Mouse (Mus musculus) thymus, adult 18-20 months (tissue): Measurements from ENCODE around the gene St6gal1.

ENCODE experiments used
- DNase-seq, 2 experiments: peaks; one replicate each; pipeline ENCODE4 v3.0.0; 2022; ENCODE audit warnings: mixed read lengths in 2 of 2

The St6gal1 gene

DNA sequence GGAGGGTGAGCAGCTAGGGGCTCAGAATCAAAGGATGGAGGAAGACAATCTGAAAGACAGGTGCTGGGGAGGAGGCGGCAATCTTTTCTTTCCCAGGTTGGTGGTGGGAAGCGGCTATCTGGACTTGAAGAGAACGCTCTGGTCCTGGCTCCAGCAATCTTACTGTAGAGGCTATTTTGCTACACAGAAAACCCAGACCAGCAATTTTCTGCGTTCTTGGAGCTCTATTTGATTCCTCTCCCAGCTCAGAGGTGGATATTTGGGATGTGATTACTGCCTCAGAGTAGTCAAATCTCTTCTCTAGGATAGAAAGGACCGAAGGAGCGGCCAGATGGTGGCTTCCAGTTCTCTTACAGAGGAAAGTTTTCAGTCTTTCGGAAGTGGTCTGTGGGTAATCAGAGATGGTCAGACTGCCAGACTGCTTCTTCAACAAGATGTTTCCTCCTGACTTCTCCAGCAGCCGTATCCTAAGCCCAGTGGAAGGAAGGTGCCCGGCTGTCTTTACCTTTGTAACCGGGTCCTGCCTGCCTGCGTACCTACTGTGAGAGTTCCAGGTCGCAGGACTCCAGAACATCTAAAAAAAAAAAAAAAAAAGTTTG, 570 bp upstream of the St6gal1 start:
- DNase-seq = peak in 1 of 2 experiments; percentile 20

DNA sequence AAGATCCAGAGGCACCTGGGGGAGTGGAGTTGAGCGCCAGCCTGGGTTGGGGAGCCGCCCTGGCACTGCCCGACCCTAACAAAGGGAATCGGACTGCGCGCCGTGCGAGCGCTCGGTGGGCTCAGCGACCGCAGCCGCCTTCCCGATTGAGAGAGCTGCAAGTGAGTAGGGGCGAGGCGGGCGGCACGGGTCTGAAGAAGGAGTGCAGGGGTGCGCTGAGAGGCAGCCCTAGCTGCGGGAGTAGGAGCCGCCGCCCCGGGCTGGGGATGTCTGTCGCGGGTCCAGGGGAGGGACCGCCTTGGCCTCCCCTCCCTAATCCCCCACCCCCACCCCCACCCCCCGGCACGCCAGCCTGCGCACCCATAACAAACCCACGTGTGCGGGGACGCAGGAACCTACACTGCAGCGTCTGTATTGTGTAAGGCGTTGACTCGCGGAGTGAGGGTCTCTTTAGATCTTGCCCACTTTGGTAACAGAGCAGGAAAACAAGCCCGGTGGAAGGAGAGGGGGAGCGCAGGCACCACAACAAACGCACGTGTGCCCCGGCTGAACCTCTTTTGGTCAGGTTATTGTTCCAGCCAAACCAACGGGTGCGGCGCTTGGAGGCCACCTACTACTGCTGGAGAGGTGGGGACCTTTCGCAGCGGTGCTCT, 655 bp downstream of the St6gal1 start:
- peak; percentile 65 to 70 for DNase-seq

DNA sequence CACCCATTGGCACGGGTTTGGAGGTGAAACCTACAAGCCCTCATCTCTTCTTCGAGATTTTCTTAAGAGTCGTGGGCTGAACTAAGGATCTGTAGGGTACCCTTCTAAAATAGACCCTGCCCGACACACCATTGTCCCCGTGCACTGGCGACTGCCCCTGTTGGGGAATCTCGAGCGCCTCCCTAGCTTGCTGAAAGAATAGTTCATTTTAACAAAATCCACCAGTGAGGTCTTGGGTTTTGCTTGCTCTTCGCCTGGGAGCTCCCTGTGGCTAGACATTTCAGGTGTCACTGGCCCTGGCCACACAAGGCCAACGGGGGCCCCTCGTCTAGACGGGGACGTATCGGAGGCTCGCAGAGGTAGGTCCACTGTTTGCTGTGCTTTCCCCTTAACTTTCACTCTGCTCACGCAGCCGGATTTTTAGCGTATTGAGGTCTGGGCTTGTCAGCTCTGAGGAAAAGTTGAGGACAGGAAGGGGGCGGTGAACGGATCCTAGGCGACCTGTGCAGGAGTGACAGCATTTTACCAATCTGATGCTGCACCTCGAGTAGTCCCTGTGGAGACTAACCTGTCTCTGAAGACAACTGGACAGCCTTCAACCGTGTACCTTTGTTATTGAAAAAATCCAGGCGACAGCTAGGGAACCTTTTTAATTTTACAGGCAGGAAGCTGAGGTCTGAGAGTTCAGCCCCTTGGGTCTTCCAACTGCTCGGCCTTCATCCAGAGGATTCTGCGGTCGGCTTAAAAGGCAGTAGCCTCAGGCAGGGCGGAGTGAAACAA, 1.5 kb downstream of the St6gal1 start:
- peak; percentile 45 to 67 for DNase-seq

DNA sequence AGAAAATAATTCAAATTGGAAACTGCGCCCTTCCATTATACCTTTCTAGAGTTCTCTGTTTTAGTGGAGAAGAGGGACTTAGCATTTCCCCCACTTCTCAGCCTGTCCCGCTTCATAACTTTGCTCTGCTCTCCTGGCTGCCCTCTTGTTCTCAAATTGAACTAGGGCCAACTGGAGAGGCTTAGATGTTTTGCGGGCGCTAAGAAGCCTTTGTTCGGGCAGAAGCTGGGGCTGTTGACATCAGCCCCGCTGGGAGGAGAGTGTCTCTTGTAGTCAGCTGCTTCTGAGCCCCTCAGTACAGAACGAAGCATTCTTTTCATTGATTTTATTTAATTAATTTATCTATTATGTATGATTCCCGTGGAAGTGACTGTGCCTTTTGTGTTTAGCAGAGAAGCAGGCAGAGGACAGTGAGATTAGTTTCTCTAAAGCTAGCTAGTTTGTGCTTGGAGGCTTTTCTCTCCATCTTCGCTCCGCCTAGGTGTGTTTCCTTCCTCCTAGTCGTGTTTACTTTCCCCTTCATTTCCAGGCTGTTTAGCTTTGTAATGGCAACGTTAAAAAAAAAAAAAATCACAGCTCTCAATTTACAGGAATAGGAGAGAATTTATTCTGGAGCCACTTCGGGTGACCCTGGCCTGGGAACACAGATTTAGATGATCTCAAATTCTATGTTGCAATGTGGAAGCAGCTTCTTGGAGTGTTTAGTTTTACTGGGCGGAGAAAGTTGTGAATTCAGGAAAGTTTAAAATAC, 2.2 kb downstream of the St6gal1 start:
- peak in 1 of 2 experiments; percentile 36 for DNase-seq

DNA sequence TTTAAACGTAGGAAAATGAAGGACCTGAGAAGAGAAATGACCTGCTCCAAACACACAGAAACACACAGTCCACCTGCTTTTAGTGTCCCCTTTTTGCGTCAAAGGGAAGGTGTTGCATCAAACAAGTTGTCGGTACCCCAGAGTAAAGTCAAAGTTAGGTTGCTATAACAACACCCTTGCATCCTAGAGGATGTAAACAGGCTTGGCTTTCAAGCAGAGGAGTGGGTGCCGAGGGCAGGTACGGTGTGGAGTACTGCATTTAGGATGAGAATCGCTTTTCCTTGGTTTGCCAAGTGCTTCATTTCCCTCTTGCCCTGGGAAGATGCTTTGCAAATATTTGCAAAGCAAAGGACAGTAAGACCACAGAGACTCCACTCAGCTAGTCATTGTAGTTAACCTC, 3.3 kb downstream of the St6gal1 start:
- no peak for DNase-seq

DNA sequence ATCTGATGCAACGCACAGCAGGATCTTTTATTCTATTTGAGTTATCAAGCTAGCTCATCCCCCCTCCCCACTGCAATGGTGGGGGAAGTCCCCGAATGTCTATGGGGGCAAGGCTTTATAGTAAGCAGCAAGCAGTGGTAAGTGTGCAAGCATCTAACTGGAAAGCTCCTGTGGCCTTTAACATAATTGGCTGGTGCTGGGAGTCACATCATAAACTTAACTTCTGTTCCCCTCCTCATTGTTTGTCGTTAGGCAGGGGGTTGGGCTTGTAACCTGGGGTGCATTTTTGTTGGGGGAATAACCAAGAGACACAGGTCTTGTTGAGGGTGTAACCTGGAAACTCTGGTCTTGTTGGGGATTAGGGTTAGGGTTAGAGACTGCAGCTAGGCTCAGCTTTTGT, 3.9 kb downstream of the St6gal1 start:
- DNase-seq = peak in 1 of 2 experiments; percentile 14

DNA sequence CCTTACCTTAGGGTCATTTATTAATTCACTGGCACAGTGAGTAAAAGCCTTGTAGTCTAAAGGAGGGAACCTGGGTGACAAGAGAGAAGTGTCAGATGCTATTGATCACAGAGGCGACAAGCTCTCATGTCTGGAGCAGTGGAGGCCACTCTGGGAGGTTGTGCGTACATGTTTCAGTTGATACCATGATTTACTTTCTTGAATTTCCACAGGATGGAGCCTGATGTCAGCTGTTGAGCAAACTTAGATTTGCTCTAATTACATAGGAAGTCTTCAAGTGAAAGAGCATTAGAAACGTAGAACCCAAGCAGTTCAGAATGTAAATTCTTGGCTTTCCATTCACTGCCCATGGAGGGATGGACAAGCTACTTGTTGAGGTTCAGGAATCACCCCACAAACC, 5.4 kb downstream of the St6gal1 start:
- DNase-seq = no peak

DNA sequence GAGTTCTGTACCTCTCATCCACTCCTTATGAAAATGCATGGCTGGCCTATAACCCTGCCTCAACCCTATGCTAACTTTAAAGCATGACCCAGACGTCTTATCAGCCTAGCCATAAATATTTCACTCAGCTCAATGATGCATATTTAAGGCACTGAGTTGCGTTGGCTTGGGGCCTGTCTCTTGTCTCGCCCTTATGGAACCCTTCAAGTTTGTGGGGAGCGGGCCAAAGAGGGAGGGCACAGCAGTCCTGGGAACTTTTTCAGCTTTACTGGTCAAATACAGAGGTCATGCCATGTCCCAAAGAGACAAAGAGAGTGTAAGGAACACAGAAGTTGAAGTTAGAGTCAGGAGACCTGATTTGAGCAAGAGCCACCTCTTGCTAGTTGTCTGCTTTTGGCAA, 6.6 kb downstream of the St6gal1 start:
- DNase-seq = no peak

DNA sequence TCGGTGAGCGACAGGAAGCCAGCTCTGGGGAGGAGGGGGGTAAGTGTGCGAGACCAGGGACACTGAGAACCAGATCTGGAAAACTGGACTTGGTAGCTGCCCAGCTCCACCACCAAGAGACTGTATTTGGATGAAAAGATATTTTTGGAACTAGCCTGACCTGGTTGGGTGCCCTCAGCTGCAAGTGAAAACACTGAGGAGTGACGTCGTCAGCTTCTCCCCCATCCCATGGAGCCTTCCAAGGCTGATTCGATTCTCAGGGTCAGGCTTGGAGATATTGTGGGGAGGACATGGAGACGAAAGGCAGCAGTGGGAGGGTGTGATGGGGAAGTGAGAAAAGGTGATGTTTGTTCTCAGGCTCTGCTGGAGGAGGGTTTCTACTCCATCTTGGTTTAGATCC, 8.2 kb downstream of the St6gal1 start:
- no peak for DNase-seq

DNA sequence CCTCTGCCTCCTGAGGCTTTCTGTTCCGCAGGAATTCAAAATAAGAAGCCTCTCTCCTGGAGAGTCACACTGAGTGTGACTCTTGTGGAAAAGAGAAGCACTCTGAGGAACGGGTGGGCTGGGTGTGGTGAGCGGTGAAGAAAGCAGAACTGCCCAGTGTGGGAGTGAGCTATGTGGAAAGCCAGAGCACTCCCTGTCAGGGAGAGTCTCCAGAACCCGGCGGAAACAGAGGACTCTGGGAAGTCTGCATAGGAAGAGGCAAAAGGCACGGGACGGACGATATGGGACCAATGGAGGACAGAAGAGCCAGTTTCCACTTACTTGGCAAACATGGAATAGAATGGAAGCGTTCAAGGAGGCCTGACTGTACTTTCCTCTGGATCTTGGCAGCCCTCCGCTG, 9.0 kb downstream of the St6gal1 start:
- DNase-seq = no peak

DNA sequence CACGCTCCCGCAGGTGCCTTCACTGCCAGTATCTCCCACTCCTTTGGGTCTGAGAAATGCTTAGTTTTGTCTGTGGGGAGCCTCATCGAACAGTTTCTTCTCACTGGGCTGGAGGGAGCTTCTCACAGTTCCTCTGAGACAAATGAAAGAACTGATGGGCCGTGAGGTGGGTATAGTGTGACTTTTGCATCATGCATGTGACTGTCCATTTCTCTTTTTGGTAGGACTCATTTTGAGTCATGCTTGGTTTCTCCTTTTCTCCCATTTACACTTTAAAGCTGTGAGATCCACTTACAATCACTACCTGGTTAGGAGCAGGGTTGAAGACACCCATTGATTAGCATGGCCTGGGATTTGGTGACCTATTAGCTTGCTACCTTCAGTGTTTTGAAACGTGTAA, 10.0 kb downstream of the St6gal1 start:
- no peak for DNase-seq

DNA sequence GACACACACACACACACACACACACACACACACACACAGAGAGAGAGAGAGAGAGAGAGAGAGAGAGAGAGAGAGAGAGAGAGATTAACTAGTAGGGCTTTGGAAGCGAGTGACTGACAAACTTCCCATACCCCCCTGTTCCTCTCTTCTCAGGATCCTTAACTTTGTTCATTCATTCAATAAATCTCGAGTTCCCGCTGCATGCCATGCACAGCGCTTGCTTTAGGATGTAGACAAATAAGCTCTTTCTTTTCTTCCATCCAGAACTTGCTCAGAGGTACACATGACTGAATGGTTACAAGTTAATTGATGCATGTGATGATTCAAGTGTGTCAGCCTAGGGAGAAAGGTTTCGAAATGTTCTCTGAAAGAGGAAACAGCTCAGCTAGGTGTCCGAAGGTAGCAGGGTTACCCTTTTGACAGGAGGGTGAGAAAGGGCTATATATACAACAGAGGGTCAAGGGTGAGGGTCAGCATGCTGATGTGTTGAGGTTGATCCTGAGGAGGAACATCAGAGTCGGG, 10.7 kb downstream of the St6gal1 start:
- no peak for DNase-seq

DNA sequence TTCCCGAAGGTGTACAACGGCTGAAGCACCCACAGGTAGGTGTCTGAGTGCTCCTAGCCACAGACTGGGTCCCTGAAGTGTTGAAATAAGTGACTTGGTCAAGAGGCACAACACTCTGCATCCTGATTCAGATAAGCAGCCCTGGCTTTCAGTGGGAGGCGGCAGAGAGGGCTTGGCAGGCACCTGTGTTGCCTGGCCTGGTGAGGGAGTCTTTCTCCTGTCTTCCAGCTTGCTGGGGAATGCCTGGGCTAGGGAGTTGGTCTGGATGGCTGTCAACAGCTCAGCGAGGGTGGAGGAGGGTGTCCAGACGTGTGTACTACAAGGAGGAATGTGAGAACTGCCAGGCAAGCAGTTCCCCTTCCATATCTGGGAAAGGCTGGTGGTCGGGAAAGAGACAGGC, 15.0 kb downstream of the St6gal1 start:
- no peak for DNase-seq

DNA sequence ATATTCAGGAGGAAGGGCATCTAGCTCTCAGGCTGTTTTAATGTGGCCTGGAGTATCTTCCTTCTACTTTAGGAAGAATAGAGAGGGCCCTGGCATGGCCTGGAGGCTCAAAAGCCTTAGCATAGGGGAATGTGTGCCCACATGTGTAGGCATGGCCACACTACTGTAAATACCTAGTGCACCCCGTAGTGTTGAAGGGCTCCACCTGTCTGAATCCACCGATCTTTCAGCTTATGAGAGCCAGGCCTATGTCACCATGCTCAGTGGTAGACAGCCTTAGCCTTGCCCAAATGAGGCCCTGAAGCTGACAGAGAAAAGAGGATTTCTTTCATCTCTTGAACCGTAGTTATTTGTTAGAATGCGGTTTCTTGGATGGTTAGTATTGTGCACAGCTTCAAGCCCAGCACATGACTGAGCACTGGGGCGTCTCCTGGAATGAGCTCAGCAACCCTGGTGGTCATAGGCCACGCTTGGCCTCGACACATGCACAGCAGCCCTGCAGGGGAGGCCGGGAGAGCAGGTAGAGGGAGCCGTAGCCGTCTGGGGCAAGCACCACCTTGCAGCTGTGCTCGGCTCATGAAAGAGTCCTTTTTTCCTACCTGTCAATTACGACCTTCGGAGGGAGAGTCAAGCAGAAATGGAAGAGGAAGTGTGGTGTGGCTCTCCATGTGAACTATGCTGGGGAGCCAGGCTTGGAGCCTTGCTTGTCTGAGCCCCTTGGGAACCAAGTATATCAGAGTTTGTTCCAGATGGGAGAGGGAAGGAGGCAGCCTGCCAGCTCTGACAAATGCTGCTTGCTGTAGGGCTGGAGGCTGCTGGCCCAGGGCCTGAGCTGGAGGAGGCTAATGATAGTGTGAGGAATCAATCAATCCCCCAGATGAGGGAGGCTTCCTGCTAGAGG, 15.8 kb downstream of the St6gal1 start:
- DNase-seq = no peak

DNA sequence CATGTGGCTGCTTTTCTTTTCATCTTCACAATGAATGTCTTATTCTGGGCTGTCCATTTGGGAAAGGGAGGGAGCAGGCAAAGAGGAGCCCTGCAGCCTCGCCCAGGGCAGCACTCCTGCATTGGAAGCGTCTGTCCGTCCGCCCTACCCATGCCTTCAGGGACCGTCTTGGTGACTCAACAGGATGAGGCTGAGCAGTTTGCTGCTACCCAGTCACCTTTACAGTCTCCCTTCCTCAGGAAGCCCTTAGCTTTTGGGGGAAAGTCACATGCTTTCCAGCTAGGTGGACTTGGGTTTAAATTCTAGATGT, 16.4 kb downstream of the St6gal1 start:
- DNase-seq = no peak

DNA sequence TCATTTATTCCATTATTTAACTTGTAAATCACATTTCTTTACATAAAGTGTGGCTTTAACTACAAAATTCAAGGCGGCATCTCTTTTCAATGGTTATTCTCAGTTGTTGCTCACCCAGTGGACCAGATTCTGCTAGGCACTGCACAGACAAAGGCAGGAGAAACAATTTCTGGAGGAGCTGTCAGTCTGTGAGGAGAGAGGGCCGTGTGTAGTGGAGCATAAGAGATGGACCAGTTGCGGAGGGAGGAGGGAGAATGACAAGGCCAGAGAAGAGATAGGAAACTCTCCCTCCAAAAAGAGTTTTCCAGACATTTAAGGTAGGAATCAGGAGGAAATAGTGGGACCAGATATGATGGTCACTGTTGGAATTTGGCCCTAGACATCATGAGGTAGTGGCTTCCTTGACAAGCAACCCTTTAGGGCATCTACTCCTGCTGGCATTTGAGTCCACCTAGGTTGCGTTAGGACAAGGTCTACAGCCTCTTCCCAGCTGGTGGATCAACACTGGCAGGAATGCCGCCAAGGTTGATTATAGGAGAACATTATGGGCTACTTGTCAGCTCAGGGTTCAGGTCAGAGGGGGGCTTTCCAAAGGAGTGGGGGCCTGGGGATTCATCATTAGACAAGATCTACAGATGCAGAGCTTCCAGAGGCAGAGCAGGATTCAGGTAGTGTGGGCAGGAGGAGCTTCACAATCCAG, 19.3 kb downstream of the St6gal1 start:
- no peak for DNase-seq

DNA sequence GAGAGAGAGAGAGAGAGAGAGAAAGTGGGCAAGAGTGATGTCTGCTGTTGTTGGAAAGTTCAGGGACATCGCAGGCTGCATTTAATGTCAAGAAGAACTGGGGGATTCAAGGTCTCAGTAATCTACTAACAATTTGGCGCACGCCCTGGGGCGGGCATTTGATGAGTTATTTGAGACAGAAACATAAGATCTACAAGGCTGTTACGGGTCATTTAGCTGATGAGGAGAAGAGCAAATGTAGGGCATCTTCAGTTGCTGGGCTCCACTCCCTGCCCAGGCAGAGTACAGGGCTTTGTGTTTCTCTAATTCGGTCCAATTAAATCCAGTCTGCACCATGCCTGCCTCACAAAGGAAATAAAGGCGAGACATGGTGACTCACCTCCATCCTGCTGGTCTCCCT, 19.9 kb downstream of the St6gal1 start:
- no peak for DNase-seq

DNA sequence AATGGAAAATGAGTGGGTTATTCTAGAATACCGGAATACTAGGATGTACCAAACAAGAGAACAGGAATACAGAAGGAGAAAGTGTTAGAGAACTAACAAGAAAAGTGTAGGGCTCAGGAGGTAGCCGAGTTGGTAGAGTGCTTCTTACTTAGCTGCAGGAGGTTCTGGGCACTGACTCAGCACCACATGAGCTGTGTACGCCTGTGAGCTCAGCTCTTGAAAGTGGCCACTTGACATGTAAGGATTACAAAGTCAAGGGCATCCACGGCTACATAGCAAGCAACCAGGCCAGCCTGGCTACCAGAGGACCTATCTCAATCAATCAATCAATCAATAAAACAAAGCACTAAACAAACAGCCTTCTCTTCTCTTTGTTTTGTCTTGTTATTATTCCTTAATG, 24.7 kb downstream of the St6gal1 start:
- no peak for DNase-seq

DNA sequence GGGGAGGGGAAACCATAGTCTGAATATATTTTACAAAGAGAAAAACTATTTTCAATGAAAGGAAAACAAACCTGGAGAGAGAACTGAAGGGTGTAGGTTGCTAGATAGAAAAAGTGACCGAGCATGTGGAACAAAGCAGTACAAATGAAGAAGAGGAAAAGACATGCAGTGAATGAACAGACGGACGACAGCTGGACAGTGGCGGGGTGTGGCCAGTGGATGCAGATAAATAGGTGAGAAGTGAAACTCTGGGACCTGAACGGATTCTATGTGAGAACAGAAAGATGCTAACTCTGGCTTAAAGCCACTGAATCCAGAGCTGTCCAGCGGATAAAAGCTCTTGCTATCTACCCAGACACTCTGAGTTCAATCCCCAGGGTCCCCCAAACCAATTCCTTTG, 25.2 kb downstream of the St6gal1 start:
- no peak for DNase-seq

DNA sequence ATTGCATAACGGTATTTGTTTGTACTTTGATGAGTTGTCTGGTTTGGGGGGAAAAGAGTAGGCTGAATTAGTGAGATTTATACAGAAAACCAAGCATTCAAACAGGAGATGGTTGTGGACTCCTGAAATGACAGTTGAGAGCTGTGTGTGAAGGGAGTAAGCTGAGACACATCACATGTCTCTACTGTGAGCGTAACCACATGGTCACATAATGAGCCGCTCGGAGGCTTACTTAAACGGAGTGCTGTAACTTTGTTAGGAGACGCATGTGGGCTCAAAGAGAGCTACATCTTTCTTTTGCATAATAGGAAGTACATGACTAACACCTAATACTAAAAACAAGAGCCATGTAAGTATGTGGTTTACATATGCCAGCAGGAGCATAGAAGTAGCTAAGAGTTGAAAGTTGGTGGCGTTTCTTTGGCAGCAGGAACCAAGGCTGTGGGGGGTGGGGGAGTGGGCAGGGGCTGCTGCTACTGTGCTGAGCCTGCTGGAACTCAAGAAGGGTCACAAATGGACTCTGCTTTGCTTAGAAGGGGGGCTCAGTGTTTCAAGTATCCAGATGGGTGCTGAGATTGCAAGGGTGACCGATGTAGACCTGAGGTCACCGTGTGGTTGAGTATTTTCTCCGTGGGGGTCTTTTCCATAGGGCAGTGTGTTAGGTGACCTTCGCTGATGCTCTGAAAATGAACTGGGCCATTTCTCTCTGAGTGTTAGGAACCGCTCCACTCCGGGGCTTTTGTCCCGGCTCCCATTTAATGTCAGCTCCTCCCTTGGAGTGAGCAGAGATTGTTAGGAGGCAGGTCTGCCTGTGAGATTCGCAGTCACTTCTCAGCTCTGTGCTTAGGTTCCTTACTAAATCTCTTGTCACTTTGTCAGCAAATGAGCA, 26.3 kb downstream of the St6gal1 start:
- no peak for DNase-seq

DNA sequence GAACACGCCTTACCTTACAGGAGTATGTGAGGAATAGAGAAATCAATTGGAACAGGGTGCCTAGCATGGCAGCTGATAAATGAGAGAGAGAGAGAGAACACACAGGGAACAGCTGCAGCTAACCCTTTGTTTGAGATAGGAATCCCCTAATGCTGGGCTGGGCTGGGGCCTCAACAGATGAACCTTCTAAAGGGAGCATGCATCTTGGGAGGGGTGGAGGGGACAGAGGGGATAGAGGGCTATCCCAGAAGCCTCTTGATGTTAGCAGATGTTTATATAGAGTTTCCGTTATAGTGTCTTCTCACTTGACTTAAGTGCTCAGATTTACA, 26.9 kb downstream of the St6gal1 start:
- no peak for DNase-seq
